24 mouse cellular contexts compared by ENCODE assay signal in genomic region chr2:126646461-126646860, GRCm38 (mm10). TPM values are rescaled to one million over a fixed set of nuclear protein-coding genes. Genes with fewer than 3 reads are reported as not detected.
DNase-seq lines count a peak whose midpoint lies in the region; ATAC-seq and TF ChIP-seq lines count a peak whose summit lies in the region.
"Had no signal": no experiment of that assay in that cellular context is flagged by ENCODE, and none has a peak within 500 bp of the region (broad histone marks: within the 10 kb centered on the region; RNA-seq: fewer than 3 reads in every experiment).

No protein-coding gene starts in this region.

- no peak for TF ChIP-seq POLR2A in CH12.LX (IDR thresholded peaks at IDR 0.05; ENCODE audit: low read depth, low read length)

- peaks cover 55 to 86% of the 10 kb centered on the region in 2 experiments for H3K36me3 ChIP-seq in CH12.LX (replicated peaks in 1 of 2; ENCODE audit: control insufficient read depth in 1 of 2, insufficient read depth in 1 of 2, low read length in 1 of 2)
- H3K36me3 ChIP-seq in intestine, postnatal 0 days (ENCODE audit: control insufficient read depth, insufficient read depth), result peaks cover 38% of the 10 kb centered on the region
- H3K36me3 ChIP-seq in forebrain, embryonic 11.5 days (ENCODE audit: control insufficient read depth, insufficient read depth, low read length), result peaks cover 5% of the 10 kb centered on the region; the same call in 1 of the 2 replicates

- H3K79me2 ChIP-seq in CH12.LX (replicated peaks; ENCODE audit: control insufficient read depth, extremely low read depth, insufficient read depth, poor library complexity, severe bottlenecking), result no peaks in the 10 kb centered on the region

- 93% methylated on average over 5 of the region's 5 CpGs for WGBS in intestine, postnatal 0 days
- WGBS in forebrain, embryonic 11.5 days, result 96% methylated on average over 5 of the region's 5 CpGs

- DNase-seq in 416B (ENCODE audit: low read depth), result peak; percentile 66
- peak; percentile 13 for DNase-seq in CH12.LX (ENCODE audit: extremely low read depth)
- DNase-seq in frontal cortex, postnatal 36 days (ENCODE audit: low spot score in 2 of 2), result no peak
- no peak for DNase-seq in forebrain, embryonic 11.5 days (ENCODE audit: low spot score)
- DNase-seq: adrenal gland, adult 2 months; adrenal gland, postnatal 10 days; adrenal gland, postnatal 25 days; B cell, adult 2 months; cerebellum, adult 11 months; cerebellum, adult 18-20 months; cerebellum, adult 8-10 months; cerebellum, adult 9-11 months; cerebellum, postnatal 14 days; cerebellum, postnatal 36 days; embryo, embryonic 11 days had no signal

- no peaks in the 10 kb centered on the region for H3K9me3 ChIP-seq in CH12.LX (replicated peaks; ENCODE audit: low read length)
- H3K9me3 ChIP-seq in intestine, postnatal 0 days (ENCODE audit: control insufficient read depth), result no peaks in the 10 kb centered on the region
- H3K9me3 ChIP-seq in forebrain, embryonic 11.5 days (ENCODE audit: control insufficient read depth, low read length), result no peaks in the 10 kb centered on the region
- H3K9me3 ChIP-seq: embryonic facial prominence, embryonic 13.5 days; embryonic facial prominence, embryonic 15.5 days; forebrain, embryonic 10.5 days; forebrain, embryonic 13.5 days; forebrain, embryonic 15.5 days had no signal

- no peak overlapping the region for H3K4me2 ChIP-seq in CH12.LX (ENCODE audit: insufficient read depth, low read depth, poor library complexity, severe bottlenecking)
- H3K4me2 ChIP-seq in intestine, postnatal 0 days (replicated peaks; ENCODE audit: low read depth), result no peak overlapping the region
- H3K4me2 ChIP-seq in forebrain, embryonic 11.5 days (ENCODE audit: low read depth, low read length, severe bottlenecking), result no peak overlapping the region
- H3K4me2 ChIP-seq: embryonic facial prominence, embryonic 13.5 days; embryonic facial prominence, embryonic 15.5 days; forebrain, embryonic 13.5 days; forebrain, embryonic 15.5 days had no signal

- TF ChIP-seq CTCF in CH12.LX (conservative IDR thresholded peaks at IDR 0.05 in 1 of 2, IDR thresholded peaks at IDR 0.05 in 1 of 2; ENCODE audit: low read depth in 2 of 2, low read length in 2 of 2), result no peak
- TF ChIP-seq CTCF in intestine, postnatal 0 days (IDR thresholded peaks at IDR 0.05; ENCODE audit: low read depth), result no peak

- ATAC-seq in megakaryocyte, adult 5-6 weeks (ENCODE audit: poor library complexity, severe bottlenecking), result peak; percentile 66
- no peak for ATAC-seq in intestine, postnatal 0 days
- no peak for ATAC-seq in forebrain, embryonic 11.5 days (replicated peaks; ENCODE audit: low FRiP score)
- ATAC-seq: CD4-positive, CD25-positive, alpha-beta regulatory T cell, adult 4 months; forebrain, embryonic 13.5 days; forebrain, embryonic 15.5 days had no signal

- in situ Hi-C loops in CH12.LX (cut with MboI; ENCODE audit: low pct_ligation_motif_present, low pct_unique_long_range_greater_than_20kb, low sequenced_read_pairs), result no loop called here

- no peak for TF ChIP-seq EP300 in CH12.LX (IDR thresholded peaks at IDR 0.05; ENCODE audit: low read length)

- H3K4me1 ChIP-seq in CH12.LX (ENCODE audit: control insufficient read depth in 1 of 2, insufficient read depth in 2 of 2), result peaks cover 0 to 10% of the 10 kb centered on the region in 2 experiments; a peak in 1 of 4 replicates
- H3K4me1 ChIP-seq in intestine, postnatal 0 days (replicated peaks; ENCODE audit: control insufficient read depth, insufficient read depth, low read length), result no peaks in the 10 kb centered on the region
- H3K4me1 ChIP-seq in forebrain, embryonic 11.5 days (replicated peaks; ENCODE audit: control insufficient read depth, insufficient read depth, low read length), result no peaks in the 10 kb centered on the region
- H3K4me1 ChIP-seq: embryonic facial prominence, embryonic 13.5 days; embryonic facial prominence, embryonic 15.5 days; forebrain, embryonic 10.5 days; forebrain, embryonic 13.5 days; forebrain, embryonic 15.5 days had no signal

- TF ChIP-seq RAD21 in CH12.LX (IDR thresholded peaks at IDR 0.05; ENCODE audit: low read depth, low read length), result no peak

- no peaks in the 10 kb centered on the region for H3K27me3 ChIP-seq in CH12.LX (replicated peaks)
- H3K27me3 ChIP-seq in intestine, postnatal 0 days (replicated peaks; ENCODE audit: control insufficient read depth, insufficient read depth, low read length), result no peaks in the 10 kb centered on the region
- no peaks in the 10 kb centered on the region for H3K27me3 ChIP-seq in forebrain, embryonic 11.5 days (ENCODE audit: control insufficient read depth, insufficient read depth, low read length)
- H3K27me3 ChIP-seq: embryonic facial prominence, embryonic 13.5 days; embryonic facial prominence, embryonic 15.5 days; forebrain, embryonic 13.5 days; forebrain, embryonic 15.5 days had no signal

- H3K9ac ChIP-seq in CH12.LX (ENCODE audit: insufficient read depth, low read depth), result no peak overlapping the region
- H3K9ac ChIP-seq in intestine, postnatal 0 days (ENCODE audit: low read depth, low read length), result no peak overlapping the region
- no peak overlapping the region for H3K9ac ChIP-seq in forebrain, embryonic 11.5 days (ENCODE audit: low read length)
- H3K9ac ChIP-seq: embryonic facial prominence, embryonic 13.5 days; embryonic facial prominence, embryonic 15.5 days; forebrain, embryonic 13.5 days; forebrain, embryonic 15.5 days had no signal

- no peak overlapping the region for H3K27ac ChIP-seq in CH12.LX (ENCODE audit: insufficient read depth, low read depth)
- H3K27ac ChIP-seq in intestine, postnatal 0 days (ENCODE audit: low read depth, low read length), result no peak overlapping the region
- no peak overlapping the region for H3K27ac ChIP-seq in forebrain, embryonic 11.5 days (ENCODE audit: low read depth, low read length)
- H3K27ac ChIP-seq: embryonic facial prominence, embryonic 13.5 days; embryonic facial prominence, embryonic 15.5 days; forebrain, embryonic 10.5 days; forebrain, embryonic 13.5 days; forebrain, embryonic 15.5 days had no signal

- no peak overlapping the region for H3K4me3 ChIP-seq in CH12.LX (replicated peaks in 1 of 3; ENCODE audit: low read depth in 2 of 3, low read length in 2 of 3, poor library complexity in 1 of 3)
- no peak overlapping the region for H3K4me3 ChIP-seq in intestine, postnatal 0 days (ENCODE audit: low read depth, low read length)
- no peak overlapping the region for H3K4me3 ChIP-seq in forebrain, embryonic 11.5 days (ENCODE audit: low read depth, low read length)
- H3K4me3 ChIP-seq: embryonic facial prominence, embryonic 13.5 days; embryonic facial prominence, embryonic 15.5 days; erythroblast, embryonic 14.5 days; forebrain, embryonic 10.5 days; forebrain, embryonic 13.5 days; forebrain, embryonic 15.5 days had no signal

- dilution Hi-C loops in CH12.LX (cut with MboI; ENCODE audit: extremely low pct_ligation_motif_present, extremely low pct_unique_long_range_greater_than_20kb, low sequenced_read_pairs), result no loop called here

TF ChIP-seq in CH12.LX, 34 proteins besides CTCF, POLR2A, EP300 and RAD21:
- no peak for TF ChIP-seq SMC3 (IDR thresholded peaks at IDR 0.05; ENCODE audit: low read depth, low read length)
- TF ChIP-seq ZKSCAN1 (IDR thresholded peaks at IDR 0.05; ENCODE audit: borderline replicate concordance, low read depth, low read length), result no peak
- no peak for TF ChIP-seq HCFC1 (IDR thresholded peaks at IDR 0.05; ENCODE audit: low read depth, low read length)
- no peak for TF ChIP-seq MYC (IDR thresholded peaks at IDR 0.05; ENCODE audit: low read depth, low read length)
- TF ChIP-seq MAZ (IDR thresholded peaks at IDR 0.05; ENCODE audit: low read depth, low read length), result no peak
- no peak for TF ChIP-seq ZNF384 (IDR thresholded peaks at IDR 0.05; ENCODE audit: low read depth, low read length)
- TF ChIP-seq TCF12 (IDR thresholded peaks at IDR 0.05; ENCODE audit: low read depth, low read length), result no peak
- TF ChIP-seq USF1 (IDR thresholded peaks at IDR 0.05; ENCODE audit: low read depth, low read length), result no peak
- no peak for TF ChIP-seq JUND (conservative IDR thresholded peaks at IDR 0.05; ENCODE audit: low read depth, low read length)
- TF ChIP-seq MAX (IDR thresholded peaks at IDR 0.05; ENCODE audit: low read length), result no peak
- TF ChIP-seq TBP (conservative IDR thresholded peaks at IDR 0.05; ENCODE audit: low read depth, low read length), result no peak
- TF ChIP-seq ZC3H11A (IDR thresholded peaks at IDR 0.05; ENCODE audit: low read depth, low read length), result no peak
- no peak for TF ChIP-seq RCOR1 (conservative IDR thresholded peaks at IDR 0.05; ENCODE audit: low read depth, low read length)
- TF ChIP-seq JUN (IDR thresholded peaks at IDR 0.05; ENCODE audit: insufficient read depth, low read depth, low read length), result no peak
- TF ChIP-seq ELF1 (IDR thresholded peaks at IDR 0.05; ENCODE audit: low read depth, low read length), result no peak
- no peak for TF ChIP-seq NRF1 (IDR thresholded peaks at IDR 0.05; ENCODE audit: low read depth, low read length)
- no peak for TF ChIP-seq ETS1 (conservative IDR thresholded peaks at IDR 0.05; ENCODE audit: low read depth, low read length)
- TF ChIP-seq KAT2A (IDR thresholded peaks at IDR 0.05; ENCODE audit: insufficient replicate concordance, low read length), result no peak
- TF ChIP-seq E2F4 (IDR thresholded peaks at IDR 0.05; ENCODE audit: insufficient replicate concordance, low read depth, low read length), result no peak
- no peak for TF ChIP-seq UBTF (IDR thresholded peaks at IDR 0.05; ENCODE audit: low read depth, low read length)
TF ChIP-seq in CH12.LX: peak in this region for 0.

RNA-seq across cellular contexts. Expression of gene Hdc, which starts 27.4 kb away (rescaled TPM):
- total RNA-seq in CH12.LX (2012; rRNA removed) (0.80 and 1.8 TPM in 2 replicates), CH12.LX (2014; rRNA removed) (1.5 and 2.9 TPM in 2 replicates)
- 1.1 and 1.6 TPM in 2 replicates for polyA plus RNA-seq in CH12.LX (2012; ENCODE audit: insufficient read length, low read depth)
- 21.5 and 30.3 TPM in 2 replicates for total RNA-seq in megakaryocyte, adult 5-6 weeks (2015)
- total RNA-seq in megakaryocyte, adult 5-6 weeks (2017), result 42.8 and 48.0 TPM in 2 replicates
- 0.92 and 1.2 TPM in 2 replicates for polyA plus RNA-seq in intestine, postnatal 0 days (2015; fragmentation: Nextera tagmentation; extraction: Ambion mirVana)
- 0.72 and 0.75 TPM in 2 replicates for polyA plus RNA-seq in forebrain, embryonic 11.5 days (2014; fragmentation: Nextera tagmentation; extraction: Ambion mirVana)

RNA-seq across cellular contexts. Expression of gene Gabpb1, which starts 29.7 kb away (rescaled TPM):
- total RNA-seq in CH12.LX (2012; rRNA removed) (23.9 and 25.5 TPM in 2 replicates), CH12.LX (2014; rRNA removed) (50.1 and 56.8 TPM in 2 replicates)
- 50.2 and 52.1 TPM in 2 replicates for polyA plus RNA-seq in CH12.LX (2012; ENCODE audit: insufficient read length, low read depth)
- 33.0 and 34.7 TPM in 2 replicates for total RNA-seq in megakaryocyte, adult 5-6 weeks (2015)
- total RNA-seq in megakaryocyte, adult 5-6 weeks (2017), result 23.5 and 29.8 TPM in 2 replicates
- 13.8 and 14.7 TPM in 2 replicates for polyA plus RNA-seq in intestine, postnatal 0 days (2015; fragmentation: Nextera tagmentation; extraction: Ambion mirVana)
- 78.5 and 87.1 TPM in 2 replicates for polyA plus RNA-seq in forebrain, embryonic 11.5 days (2014; fragmentation: Nextera tagmentation; extraction: Ambion mirVana)

Comparison
In these comparisons a context has a peak if more than half of its experiments do, and no peak if none do; other contexts are left out.
1. DNase-seq: peak in 416B (single experiment) and CH12.LX (single experiment); none in frontal cortex, postnatal 36 days (0 of 2) and forebrain, embryonic 11.5 days (single experiment).